Mouse (Mus musculus) liver, embryonic 11.5 days (tissue): Measurements from ENCODE around the gene Slc44a2. TPM values are rescaled to one million over a fixed set of nuclear protein-coding genes. Genes with fewer than 3 reads are reported as not detected.

ENCODE experiments used
- ATAC-seq: fragments of 200-750 bp; cut with Nextera tagmentation; replicated peaks from 2 replicates; pipeline ENCODE4 v1.8.0; 2017; ENCODE audit warnings: moderate number of reproducible peaks, mild to moderate bottlenecking, moderate TSS enrichment, moderate library complexity; ENCODE audit not compliant: low FRiP score
- DNase-seq: peaks from one replicate; pipeline ENCODE4 v3.0.0-alpha.2; 2017; ENCODE audit warnings: low spot score
- H3K27ac ChIP-seq: fragments of 300-500 bp; sonication (generic); 2 replicates; pipeline ENCODE4 v1.5.1; 2014; ENCODE audit warnings: mild to moderate bottlenecking, low read depth, low read length, control low read depth
- H3K27me3 ChIP-seq: fragments of 300-500 bp; sonication (generic); replicated peaks from 2 replicates; pipeline ENCODE4 v1.6.1; 2014; ENCODE audit warnings: low read length, mixed read lengths; ENCODE audit not compliant: control insufficient read depth, insufficient read depth
- H3K36me3 ChIP-seq: fragments of 300-500 bp; sonication (generic); 2 replicates; pipeline ENCODE4 v1.6.1; 2014; ENCODE audit warnings: mild to moderate bottlenecking, low read length, moderate library complexity, mixed read lengths; ENCODE audit not compliant: control insufficient read depth, insufficient read depth
- H3K4me1 ChIP-seq: fragments of 300-500 bp; sonication (generic); replicated peaks from 2 replicates; pipeline ENCODE4 v1.6.1; 2014; ENCODE audit warnings: low read length, mixed read lengths; ENCODE audit not compliant: control insufficient read depth, insufficient read depth
- H3K4me2 ChIP-seq: fragments of 300-500 bp; sonication (generic); 2 replicates; pipeline ENCODE4 v1.6.1; 2014; ENCODE audit warnings: mild to moderate bottlenecking, control low read depth, moderate library complexity
- H3K4me3 ChIP-seq: fragments of 300-500 bp; sonication (generic); 2 replicates; pipeline ENCODE4 v1.5.1; 2014; ENCODE audit warnings: low read depth, low read length, control low read depth
- H3K9ac ChIP-seq: fragments of 300-500 bp; sonication (generic); 2 replicates; pipeline ENCODE4 v1.6.1; 2014; ENCODE audit warnings: low read depth, low read length, control low read depth
- H3K9me3 ChIP-seq: fragments of 300-500 bp; sonication (generic); 2 replicates; pipeline ENCODE4 v1.6.1; 2016; ENCODE audit warnings: low read length, inconsistent platforms, mixed read lengths; ENCODE audit not compliant: control insufficient read depth
- WGBS: fragments of 180-500 bp; shearing (Covaris S2); extraction: QIAGEN DNeasy Blood & Tissue Kit; methylation state at CpG from one replicate; pipeline ENCODE4 v1.1.7; 2014; 5-methylcytosine and 5-hydroxymethylcytosine counted together
- polyA plus RNA-seq: library from polyadenylated mRNA; unstranded; fragments of >200 nt; fragmentation: Nextera tagmentation; extraction: Ambion mirVana; gene quantifications from 2 replicates; pipeline ENCODE4 v1.2.1, GENCODE M21; 2014

Slc44a2 gene
- 57.2 and 61.2 TPM in 2 replicates for polyA plus RNA-seq

DNA sequence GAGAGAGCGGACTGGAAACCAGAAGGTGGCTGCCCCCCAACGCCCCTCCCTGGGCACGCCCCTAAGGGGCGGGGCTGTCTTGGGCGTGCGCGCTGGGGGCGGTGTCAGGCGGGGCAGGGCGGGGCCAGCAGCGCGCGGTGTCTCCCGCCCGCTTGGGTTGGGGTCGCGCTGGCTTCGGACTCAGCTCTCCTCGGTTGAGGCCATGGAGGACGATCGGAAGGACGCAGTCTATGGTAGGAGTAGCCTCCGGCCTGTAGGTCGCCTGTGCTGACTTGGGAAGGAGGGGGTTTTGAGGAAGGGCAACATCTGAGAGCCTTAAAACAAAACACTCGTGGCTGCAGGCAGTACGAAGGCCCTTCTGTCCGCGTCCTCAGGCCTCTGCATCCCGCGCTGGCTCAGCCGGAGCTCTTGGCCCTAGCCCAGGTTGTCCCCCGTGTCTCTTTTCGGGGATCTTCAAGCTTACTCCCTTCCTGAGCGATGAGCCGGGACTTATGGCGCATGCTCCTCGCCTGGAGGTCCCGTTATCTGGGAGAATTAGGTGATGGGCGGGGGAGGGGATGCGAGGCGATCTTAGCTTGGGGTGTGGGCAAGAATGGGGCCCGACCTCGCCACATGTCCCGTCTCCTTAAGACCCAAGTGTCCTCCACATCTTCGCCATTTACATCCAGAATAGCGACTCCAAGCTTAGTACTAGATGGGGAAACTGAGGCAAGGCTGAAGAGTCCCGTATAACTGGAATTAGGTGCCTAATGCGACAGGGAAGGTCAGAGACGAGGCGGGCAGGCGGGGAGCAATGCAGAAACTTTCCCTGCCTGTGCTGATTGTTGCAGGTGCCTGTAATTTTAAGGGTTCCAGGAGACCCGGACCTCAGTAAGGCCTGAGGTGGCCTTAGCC is at the start of gene Slc44a2:
TSS of gene Slc44a2 (plus strand) at position 80 of the 894 bp plus-strand sequence.
- ATAC-seq = peak; percentile 92
- Histone ChIP-seq H3K36me3 (no peaks in the 10 kb centered on the region), H3K4me3 (peak within 1 kb of the TSS; percentile 83), H3K4me2 (peak within 1 kb of the TSS; percentile 99), H3K4me1 (peaks cover 30% of the 10 kb centered on the region), H3K27me3 (no peaks in the 10 kb centered on the region), H3K9ac (peak within 1 kb of the TSS; percentile 82), H3K9me3 (no peaks in the 10 kb centered on the region), H3K27ac (peak within 1 kb of the TSS; percentile 79)
- WGBS = under 1% methylated on average over 52 of the region's 52 CpGs
- DNase-seq = peak; percentile 89

DNA sequence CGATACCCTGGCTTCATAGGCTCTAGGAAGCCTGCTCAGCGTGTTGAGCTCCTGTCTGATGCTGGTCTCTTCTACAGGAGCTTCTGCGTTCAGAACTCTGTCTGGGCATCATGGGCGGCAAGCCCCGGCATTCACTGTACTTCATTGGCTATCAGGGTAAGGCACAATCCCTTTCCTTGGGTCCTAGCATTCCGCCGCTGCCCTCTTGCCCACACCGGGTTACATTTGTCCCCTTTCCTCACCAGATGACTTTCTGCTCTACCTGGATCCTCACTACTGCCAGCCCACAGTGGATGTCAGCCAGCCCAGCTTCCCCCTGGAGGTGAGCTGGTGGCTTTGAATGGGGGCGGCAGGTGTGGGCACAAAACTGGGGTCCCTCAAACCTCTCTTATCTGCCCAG is 48.1 kb upstream of the Slc44a2 start:
- H3K36me3 ChIP-seq = peaks cover 78% of the 10 kb centered on the region
- no peak overlapping the region for H3K4me3 ChIP-seq
- DNase-seq (no peak), ATAC-seq (no peak)
- H3K27ac ChIP-seq = no peak overlapping the region
- no peak overlapping the region for H3K9ac ChIP-seq
- no peaks in the 10 kb centered on the region for H3K9me3 ChIP-seq
- no peak overlapping the region for H3K4me2 ChIP-seq
- no peaks in the 10 kb centered on the region for H3K27me3 ChIP-seq
- peaks cover 13% of the 10 kb centered on the region for H3K4me1 ChIP-seq
- WGBS = 90% methylated on average over 9 of the region's 9 CpGs

DNA sequence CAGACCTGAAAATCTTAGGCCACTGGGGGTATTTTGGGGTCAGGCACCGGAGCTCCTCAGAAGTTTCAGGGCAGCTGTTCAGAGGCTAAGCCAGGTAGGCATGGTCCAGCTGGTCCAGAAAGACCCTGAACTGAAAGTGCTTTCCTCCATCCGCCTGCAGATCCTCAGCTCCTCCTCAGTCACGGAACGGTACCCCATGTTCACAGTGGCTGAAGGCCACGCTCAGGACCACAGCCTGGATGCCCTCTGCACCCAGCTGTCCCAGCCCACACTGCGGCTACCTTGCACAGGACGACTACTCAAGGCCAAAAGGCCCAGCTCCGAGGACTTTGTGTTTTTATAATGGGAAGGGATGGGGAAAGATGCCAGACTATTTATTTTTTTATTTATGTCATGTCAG is 47.4 kb upstream of the Slc44a2 start:
- no peak overlapping the region for H3K4me3 ChIP-seq
- no peak overlapping the region for H3K27ac ChIP-seq
- no peak; the same call in 1 of the 2 replicates for ATAC-seq
- no peak for DNase-seq
- H3K9ac ChIP-seq = no peak overlapping the region
- H3K36me3 ChIP-seq = peaks cover 84% of the 10 kb centered on the region
- WGBS = 87% methylated on average over 8 of the region's 8 CpGs
- no peak overlapping the region for H3K4me2 ChIP-seq
- peaks cover 13% of the 10 kb centered on the region for H3K4me1 ChIP-seq
- no peaks in the 10 kb centered on the region for H3K9me3 ChIP-seq
- no peaks in the 10 kb centered on the region for H3K27me3 ChIP-seq

DNA sequence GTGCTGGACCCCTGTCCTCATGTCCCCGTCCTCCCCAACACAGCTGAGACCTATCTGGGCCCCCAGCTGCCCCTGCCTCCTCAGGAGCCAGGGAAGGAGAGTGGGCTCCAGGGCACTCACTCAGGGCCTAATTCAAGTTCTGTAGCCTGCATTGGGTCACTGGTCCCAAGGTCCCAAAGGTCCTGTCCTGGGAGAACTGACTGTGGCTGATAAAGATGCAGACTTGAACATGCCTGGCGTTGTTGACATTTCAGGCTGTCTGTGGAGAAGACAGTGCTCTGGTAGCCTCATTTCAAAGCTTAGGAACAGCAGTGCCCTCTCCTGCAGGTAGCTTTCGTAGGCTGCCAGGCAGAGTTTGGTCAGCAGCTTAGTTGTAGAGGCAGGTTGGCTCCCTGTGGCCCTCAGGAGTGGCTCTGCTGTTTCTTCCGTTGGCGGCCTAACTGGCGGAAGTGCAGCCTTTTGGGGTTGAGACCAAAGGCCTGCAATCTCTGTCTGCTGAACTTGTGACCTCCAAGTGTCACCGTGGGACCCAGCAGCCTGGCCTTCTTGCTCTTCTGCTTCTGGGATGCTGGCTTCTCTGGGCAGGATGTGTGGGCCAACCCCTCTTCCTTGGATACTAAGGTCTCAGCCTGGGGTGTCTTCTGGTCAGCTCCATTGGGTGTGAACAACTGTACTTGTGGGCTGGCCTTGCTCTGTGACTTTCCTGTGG is 46.8 kb upstream of the Slc44a2 start:
- Histone ChIP-seq H3K27ac (peak overlapping the region; percentile 16), H3K9ac (no peak overlapping the region), H3K4me1 (peaks cover 13% of the 10 kb centered on the region), H3K4me3 (no peak overlapping the region), H3K4me2 (no peak overlapping the region), H3K9me3 (no peaks in the 10 kb centered on the region), H3K27me3 (no peaks in the 10 kb centered on the region), H3K36me3 (peaks cover 81% of the 10 kb centered on the region)
- 77% methylated on average over 7 of the region's 7 CpGs for WGBS
- ATAC-seq (no peak; the same call in 1 of the 2 replicates), DNase-seq (no peak)

DNA sequence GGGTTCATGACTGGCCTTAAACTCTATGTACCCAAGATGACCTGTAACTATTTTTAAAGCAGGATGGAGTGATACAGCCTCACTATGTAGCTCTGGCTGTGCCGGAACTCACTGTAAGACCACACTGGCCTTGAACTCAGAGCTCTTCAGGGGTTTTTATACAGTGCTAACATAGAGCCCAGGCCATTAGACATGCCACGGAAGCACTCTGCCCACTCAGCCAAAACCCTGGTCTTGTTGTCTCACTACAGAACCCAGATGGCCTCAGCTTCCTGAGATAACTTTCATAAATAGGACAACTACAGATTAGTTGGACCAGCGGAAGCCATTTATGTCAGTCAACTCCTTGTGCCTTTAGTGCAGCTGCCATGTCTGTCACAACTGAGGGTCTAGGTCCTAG is 46.2 kb upstream of the Slc44a2 start:
- 78% methylated on average over 3 of the region's 3 CpGs for WGBS
- Histone ChIP-seq H3K9me3 (no peaks in the 10 kb centered on the region), H3K27ac (peak overlapping the region; percentile 16), H3K4me1 (peaks cover 13% of the 10 kb centered on the region), H3K27me3 (no peaks in the 10 kb centered on the region), H3K36me3 (peaks cover 84% of the 10 kb centered on the region), H3K4me2 (no peak overlapping the region), H3K9ac (no peak overlapping the region), H3K4me3 (no peak overlapping the region)
- DNase-seq (no peak), ATAC-seq (no peak)

GRCm38 (mm10) chr9:21275013-21275710 is 45.3 kb upstream of the Slc44a2 start:
- ATAC-seq = peak; percentile 33
- H3K9ac ChIP-seq = no peak overlapping the region
- H3K36me3 ChIP-seq = peaks cover 86% of the 10 kb centered on the region
- H3K4me3 ChIP-seq = no peak overlapping the region
- H3K27me3 ChIP-seq = no peaks in the 10 kb centered on the region
- 78% methylated on average over 7 of the region's 7 CpGs for WGBS
- no peaks in the 10 kb centered on the region for H3K9me3 ChIP-seq
- H3K4me1 ChIP-seq = peaks cover 13% of the 10 kb centered on the region
- H3K27ac ChIP-seq = peak overlapping the region; percentile 3; the same call in 1 of the 2 replicates
- H3K4me2 ChIP-seq = no peak overlapping the region
- no peak for DNase-seq

GRCm38 (mm10) chr9:21275727-21276126 is 44.8 kb upstream of the Slc44a2 start:
- DNase-seq (no peak), ATAC-seq (no peak)
- Histone ChIP-seq H3K4me2 (no peak overlapping the region), H3K4me1 (peaks cover 13% of the 10 kb centered on the region), H3K27ac (peak overlapping the region; percentile 3; the same call in 1 of the 2 replicates), H3K9me3 (no peaks in the 10 kb centered on the region), H3K27me3 (no peaks in the 10 kb centered on the region), H3K9ac (0 out of 2 replicates have a peak overlapping the region, but pooled peaks have one; percentile 12), H3K4me3 (no peak overlapping the region), H3K36me3 (peaks cover 86% of the 10 kb centered on the region)
- 90% methylated on average over 12 of the region's 12 CpGs for WGBS

DNA sequence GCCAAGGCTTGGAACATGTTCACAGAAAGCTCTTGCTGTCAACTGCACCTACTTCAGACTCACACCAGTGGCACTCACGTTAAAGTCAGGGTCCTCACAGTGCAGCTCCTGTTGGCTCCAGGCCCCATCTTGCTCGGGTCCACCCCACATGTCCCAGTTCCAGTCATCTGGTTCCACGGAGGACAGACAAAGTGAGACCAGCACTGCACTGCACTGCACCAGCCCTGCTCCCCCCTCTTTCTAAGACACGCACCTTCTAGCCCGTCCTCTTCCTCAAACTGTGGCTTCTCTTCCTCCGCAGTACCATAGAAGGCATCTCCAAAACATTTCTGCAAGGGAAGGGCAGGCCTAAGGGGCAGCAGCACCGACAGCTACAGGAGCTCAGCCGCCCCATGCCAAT is 44.2 kb upstream of the Slc44a2 start:
- 86% methylated on average over 8 of the region's 8 CpGs for WGBS
- Histone ChIP-seq H3K4me2 (no peak overlapping the region), H3K4me1 (peaks cover 13% of the 10 kb centered on the region), H3K27me3 (no peaks in the 10 kb centered on the region), H3K9ac (no peak overlapping the region), H3K9me3 (no peaks in the 10 kb centered on the region), H3K27ac (no peak overlapping the region), H3K4me3 (no peak overlapping the region), H3K36me3 (peaks cover 81% of the 10 kb centered on the region)
- ATAC-seq (no peak), DNase-seq (no peak)
